Mouse (Mus musculus) adrenal gland, adult 2 months (tissue): ENCODE measurements around the gene Ak2. TPM values are rescaled to one million over a fixed set of nuclear protein-coding genes. Genes with fewer than 3 reads are reported as not detected.

Experiments used
- DNase-seq: peaks from one replicate; pipeline ENCODE4 v3.0.0; 2021
- polyA plus RNA-seq: library from polyadenylated mRNA; depleted of rRNA; stranded (reverse); fragments of >200 nt; gene quantifications from 2 replicates; pipeline ENCODE4 v1.2.3, GENCODE M21; 2012
- total RNA-seq, 2 experiments: library from RNA; stranded (reverse); gene quantifications; 2 replicates each; pipeline ENCODE4 v1.2.3; 2021

Ak2 gene
- total and polyA plus RNA-seq, 3 experiments = 42.0 to 154 (median 111) TPM

DNA sequence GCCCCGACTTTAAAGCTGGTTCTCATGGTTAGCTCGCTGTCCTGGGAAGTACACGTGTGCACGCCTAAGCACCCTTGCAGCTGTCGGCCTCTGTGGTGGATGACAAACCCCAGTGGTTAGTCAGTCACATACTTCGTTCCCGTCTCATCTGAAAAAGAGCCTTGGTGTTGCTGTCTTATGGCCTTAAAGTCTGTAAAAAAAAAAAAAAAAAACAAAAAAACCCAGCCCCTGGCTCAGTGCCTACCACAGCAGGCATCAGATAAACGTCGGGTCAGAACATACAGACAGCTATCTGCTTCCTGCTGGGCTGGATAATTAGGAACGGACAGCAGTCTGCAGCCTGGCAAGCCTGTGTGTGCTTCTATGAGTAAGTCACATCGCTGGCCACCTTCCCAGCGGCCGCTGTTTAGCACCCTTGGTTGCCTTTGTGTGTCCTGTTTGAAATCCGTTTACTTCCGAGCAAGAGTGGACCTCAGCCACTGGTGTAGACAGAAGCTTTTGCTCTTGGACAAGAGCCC is 19.9 kb downstream of the Ak2 start:
- peak; percentile 71 for DNase-seq

DNA sequence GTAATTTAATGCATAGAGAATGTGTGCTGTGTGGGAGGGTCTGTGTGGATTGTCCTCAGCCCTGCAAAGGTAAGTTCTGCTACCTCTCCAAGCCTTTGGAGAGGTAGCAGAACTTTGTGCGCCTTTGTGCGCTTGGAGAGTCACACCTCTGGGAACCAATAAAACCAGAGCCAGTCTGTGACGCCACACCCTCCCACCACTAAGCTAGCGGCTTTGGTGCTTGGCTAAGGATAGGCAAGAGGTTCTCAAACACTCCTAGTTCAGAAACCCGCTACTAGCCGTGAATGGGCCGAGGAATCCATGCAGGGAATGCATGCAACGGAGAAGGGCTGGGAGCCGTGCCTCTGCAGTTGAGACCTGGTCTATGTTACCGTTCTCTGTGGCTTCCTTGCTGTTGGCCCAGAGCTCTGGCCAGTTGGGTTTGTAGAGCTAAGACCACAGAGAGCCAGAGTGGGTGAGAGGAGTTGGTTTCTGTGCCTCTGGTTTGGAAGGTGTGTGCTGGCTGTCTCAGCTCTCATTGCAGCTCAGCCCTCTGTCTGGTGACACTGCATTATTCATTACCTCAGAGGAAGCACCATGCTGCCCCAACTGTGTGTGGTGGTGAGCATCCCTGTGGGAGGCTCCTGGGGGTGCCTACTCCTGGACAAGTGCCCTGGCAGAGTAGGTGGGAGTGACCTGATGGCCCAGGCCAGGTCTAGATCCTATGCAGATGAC is 21.6 kb downstream of the Ak2 start:
- DNase-seq = no peak

DNA sequence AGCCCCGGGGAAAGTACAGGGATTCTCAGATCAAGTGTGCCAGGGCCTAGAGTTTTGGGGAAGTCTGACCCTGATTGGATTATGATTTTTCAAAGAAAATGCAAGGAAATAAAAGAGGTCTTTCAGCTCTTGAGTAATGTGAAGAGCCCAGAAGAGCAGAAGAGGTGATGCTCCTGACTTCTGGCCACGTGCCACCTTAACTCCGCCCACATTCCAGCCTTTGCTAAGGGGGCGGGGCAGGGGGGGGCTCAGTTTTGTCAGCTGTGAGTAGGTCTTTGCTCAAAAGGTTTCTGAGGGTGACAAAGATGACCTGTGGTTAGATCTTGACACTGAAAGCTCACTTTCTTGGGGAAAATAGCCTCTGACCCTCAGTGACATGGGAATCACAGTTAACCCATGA is 24.6 kb downstream of the Ak2 start:
- DNase-seq = no peak

DNA sequence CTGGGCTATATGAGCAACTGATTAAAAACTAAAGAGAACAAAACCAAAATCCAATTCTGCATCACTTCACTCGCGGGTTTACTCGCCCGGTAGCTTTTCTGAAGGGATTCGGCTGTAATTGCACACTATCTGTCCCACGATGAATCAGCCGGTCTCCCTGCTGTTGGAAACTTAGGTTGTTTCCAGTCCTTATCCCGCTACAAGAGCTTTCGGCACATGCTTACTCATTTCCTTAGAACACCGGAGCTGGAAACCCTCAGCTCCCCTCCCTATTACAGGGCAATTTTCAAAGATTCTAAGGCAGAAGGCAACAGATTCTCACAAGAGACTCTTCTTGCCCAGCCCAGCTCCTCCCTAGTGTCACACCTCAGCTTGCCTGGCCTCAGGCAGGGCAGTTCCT is 25.4 kb downstream of the Ak2 start:
- no peak for DNase-seq

DNA sequence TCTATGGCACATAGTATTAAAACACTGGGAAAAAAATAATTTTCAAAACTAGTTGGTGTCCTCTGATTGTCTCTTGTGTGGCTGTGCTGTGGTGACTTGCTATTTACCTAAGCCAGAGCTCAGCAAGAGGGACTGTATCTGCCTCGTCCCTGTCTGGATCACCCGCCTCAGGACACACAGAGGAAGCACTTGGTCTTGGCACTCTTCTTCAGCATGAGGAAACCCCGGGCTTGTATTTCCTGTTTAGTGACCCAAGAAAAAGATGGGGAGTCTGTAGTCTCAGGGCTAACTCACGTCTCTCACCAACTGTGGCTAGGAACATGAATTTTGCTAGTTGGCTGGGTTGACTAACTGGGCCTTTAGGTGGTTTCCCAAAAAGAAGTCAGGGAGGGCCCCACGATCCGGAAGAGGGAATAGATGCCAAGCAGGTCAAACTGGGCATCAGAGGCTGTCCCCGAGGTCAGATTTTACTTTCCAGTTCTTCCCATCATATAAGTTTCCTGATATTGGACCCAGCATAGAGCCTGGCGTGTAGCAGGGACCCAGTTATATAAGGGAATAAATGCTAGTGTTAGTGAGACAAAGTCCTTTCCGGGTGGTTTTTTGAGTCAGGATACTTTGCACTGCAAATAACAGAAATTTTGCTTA is 27.2 kb downstream of the Ak2 start:
- DNase-seq = no peak

DNA sequence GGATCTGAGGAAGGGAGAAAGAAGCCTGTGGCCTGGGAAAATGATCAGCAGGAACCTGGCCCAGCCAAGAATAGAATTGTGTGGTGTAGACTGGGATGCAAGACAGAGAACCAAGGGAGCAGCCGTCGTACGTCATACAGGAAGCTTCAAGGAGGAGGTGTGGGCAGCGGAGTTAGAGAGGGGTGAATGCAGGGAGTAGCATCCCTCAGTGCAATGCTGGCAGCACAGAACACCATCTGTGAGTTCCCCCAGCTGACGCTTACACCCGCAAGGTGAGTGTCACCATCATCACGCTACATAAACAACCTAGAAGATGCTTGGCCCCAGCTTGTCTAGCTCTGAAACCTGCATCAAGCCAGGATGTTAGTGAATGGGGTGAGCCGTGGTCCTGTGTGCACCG is 28.0 kb downstream of the Ak2 start:
- DNase-seq = no peak

DNA sequence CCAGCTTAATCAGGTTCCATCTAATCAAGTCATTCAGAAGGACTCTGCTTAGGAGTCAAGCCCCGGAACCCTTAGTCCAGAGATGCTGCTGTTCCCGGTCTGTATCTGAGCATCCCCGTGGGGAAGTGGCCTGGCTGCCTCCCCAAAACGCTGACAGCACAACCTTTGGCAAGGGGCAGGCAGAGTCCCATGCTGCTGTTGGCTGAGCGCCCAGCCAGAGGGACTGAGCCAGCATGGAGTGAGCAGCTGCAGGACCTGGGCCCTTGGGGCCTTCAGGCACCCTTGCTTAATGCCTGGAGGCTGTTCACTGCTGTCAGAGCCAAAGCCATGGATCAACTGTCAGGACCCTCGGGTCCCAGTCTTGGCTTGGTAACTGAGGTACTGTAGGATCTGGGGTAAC is 28.7 kb downstream of the Ak2 start:
- DNase-seq = peak; percentile 93

DNA sequence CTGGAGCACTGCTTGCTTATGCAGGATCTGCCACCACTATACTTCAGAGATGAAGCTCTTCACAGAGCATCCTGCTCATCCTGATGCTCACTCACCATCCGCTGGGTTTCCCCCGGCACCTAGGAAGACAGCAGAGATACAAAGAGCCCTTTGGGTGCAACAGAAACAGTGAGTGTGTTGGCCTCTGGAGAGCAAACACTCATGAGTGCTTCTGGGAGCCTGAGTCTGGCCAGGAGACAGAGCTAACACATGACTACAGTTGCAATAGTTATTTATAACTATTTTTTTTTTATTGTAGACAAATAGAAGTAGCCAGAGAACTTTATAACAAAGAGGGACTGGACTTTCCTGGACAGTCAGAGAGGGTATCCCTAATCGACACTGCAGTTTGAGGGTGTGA is 29.7 kb downstream of the Ak2 start:
- no peak for DNase-seq

DNA sequence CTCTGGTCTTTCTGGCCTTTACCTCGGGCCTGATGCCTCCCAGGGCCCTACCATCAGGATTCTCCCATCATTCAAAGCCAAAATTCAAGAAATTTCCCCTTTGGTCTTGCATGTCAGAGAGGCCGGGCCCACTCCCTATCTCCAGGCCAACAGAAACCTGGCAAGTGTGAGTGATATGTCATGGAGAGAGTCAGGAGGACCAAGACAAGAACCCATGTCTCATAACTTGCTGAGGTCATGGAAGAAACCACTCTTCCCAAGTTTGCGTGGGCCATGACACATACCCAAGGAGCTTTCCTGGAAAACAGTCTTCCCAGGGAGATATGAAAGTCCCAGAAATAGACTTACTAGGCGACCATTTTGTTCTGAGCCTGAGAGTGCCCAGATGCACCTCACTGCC is 30.1 kb downstream of the Ak2 start:
- no peak for DNase-seq

DNA sequence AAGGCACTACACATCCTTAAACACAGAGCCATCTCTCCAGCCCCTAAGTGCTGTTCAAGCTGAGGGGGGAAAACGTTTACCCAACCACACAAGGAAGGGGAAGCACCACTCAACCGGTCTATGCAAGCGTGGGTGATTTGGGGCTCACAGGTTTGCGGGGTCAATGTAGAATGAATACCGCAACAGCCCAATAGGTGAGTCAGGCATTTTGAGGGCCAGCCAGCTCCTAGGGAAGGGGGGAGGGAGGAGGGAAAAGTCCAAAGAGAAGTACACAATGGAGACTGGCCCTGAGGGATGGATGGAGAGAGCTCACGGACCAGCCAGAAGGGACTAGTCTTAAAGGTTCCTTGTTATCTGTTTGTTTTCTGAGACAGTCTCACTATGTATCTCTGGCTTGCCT is 32.1 kb downstream of the Ak2 start:
- DNase-seq = peak; percentile 37

DNA sequence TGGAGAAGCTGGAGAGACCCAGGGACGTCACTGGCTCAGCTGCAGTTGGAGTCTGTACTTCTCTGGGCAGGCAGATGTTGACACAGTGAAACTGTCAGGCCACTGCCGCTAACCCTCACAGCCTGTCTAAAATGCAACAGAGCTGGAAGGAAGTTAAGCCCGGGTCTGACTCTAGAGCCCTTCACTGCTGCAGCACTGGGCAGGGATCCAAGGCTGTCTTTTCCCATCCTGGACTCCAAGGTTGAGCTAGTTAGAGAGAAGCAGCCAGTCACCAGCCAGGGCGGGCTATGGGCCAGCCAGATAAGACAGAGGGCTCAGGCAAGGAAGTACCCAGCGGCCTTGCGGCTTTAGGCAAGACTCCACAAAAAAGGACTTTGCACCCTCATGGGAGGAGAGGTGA is 33.0 kb downstream of the Ak2 start:
- DNase-seq = peak; percentile 95

DNA sequence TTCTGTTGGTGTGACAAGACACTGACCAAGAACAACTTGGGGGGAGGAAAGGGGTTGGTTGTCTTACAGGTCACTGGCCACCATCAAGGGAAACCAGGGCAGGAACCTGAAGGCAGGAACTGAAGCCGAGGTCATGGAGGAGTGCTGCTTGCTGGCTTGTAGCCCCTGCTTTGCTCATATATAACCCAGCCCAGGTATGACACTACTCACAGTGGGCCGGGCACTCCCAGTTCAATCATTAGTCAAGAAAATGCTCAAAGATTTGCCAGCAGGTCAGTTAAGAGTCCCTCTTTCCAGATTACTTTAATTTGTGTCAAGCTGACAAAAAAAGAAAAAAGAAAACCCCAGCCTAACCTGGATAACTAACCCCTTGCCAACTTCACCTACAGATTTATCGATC is 33.9 kb downstream of the Ak2 start:
- DNase-seq = no peak

DNA sequence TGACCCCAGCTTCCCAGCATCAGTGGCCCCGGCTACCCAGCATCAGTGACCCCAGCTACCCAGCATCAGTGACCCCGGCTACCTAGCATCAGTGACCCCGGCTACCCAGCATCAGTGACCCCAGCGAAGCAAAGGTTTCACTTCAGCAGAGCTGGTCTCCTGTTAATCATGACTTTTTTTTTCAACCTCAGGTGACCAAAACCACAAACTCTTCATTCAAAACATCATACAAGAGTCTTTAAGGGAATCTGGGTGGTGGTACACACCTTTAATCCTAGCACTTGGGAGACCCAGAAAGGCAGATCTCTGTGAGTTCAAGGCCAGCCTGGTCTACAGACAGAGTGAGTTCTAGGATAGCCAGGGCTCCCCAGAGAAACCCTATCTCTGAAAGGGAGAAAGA is 39.0 kb downstream of the Ak2 start:
- DNase-seq = no peak

DNA sequence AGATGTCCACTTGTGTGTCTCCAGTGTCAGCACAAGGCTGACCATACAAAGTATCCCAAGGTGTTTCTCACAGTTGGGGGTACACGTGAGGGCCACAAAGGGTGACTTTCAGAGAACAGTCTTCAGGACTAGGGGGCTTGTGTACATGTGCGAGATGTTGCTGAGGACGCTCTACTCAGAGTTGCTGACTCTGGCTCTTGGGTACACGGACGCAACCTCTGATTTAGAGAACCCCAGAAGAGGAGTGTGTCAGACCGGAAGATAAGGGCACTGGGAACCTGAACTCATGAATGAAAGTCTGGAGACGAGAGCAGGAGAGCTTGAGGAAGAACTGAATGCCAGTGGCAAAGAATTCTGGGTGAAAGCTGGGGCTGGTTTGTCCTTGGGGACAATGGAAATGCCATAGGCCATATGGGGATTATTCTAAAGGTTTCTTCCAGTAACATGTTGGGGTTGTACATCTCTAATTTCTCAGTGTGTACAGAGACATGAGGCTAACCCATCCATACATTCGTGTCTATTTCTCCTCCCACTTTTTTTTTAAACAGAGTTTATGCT is 39.7 kb downstream of the Ak2 start:
- DNase-seq = no peak

DNA sequence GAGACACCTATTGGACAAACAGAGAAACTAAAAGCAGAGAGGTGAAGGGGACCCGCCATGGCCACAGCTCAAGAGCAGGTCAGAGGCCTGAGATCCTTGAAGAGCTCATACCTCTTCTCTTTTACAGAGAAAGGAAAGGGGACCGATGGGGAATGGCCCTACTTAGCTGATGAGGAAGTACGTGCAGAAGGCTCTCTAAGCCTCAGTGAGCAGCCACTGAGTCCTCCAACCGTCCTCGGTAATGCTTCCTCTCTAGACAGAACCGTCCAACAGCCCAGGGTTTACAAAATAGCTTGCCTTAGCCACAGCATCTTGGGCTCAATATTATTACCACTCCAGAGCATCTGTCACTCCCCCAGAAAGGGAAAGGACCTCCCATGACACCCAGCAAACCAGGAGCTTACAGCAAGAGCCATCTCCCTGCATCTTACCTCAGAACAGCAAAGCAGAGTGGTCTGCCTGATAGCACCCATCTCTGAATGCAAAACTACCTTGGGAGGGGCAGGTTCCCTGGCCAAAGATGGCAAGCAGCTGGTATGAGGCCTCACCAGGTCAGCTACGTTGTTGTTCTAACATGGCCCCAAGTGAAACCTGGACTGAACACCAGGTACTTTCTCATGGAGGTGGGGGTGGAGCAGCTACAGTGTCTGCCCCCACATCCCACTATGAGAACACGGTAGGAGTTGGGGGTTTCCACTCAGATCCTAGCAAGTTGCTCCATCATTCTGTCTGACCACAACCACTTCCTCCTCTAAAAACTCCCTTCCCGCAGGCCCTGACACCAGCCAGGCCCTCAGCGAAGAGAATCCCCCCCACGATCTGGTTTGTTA is 40.6 kb downstream of the Ak2 start:
- no peak for DNase-seq

DNA sequence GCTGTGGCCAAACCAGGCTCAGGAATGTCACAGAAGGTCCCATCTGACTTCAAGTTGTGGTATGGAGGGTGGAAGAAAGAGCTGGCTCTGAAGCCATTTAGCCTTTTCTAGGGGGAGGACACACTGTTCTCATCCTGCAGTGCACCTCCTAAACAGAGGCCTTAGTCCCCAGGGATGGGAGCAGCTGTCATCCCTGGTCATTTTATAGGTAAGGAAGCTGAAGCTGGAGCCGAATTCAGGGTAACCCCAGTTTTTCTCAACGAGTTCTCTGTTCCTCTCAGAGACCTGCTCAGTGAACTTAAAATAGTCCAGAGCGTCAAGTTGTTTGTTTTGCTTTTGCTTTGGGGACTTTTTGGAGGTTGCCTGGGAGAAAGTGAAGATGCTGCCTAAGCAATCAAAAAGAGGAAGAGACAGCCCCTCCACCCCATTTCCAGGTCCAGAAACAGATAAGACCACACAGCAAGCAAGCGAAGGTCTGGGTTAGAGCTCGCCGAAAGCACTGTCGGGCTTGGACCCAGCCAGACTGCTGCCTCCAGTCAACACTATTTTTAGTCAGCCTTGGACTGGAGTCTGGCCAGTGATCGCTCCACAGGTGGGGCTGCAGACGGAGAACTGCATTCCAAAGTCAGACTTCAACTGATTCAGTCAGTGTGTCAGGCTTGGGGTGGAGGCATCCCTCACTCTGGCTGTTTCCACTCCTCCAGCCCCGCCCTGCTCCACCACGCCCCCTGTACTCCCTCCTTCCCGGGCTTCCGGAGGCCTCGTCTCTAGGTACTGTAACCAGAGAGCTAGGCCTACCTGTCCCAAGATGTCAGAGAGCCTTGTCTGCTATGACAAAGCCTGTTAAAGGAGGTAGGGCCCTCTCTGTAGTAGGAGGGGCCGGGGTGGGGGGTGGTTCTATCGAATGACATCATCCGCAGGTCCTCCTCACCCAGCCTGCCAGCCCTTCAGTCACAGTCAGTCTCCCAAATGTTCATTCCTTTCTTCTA is 41.5 kb downstream of the Ak2 start:
- peak; percentile 86 for DNase-seq

DNA sequence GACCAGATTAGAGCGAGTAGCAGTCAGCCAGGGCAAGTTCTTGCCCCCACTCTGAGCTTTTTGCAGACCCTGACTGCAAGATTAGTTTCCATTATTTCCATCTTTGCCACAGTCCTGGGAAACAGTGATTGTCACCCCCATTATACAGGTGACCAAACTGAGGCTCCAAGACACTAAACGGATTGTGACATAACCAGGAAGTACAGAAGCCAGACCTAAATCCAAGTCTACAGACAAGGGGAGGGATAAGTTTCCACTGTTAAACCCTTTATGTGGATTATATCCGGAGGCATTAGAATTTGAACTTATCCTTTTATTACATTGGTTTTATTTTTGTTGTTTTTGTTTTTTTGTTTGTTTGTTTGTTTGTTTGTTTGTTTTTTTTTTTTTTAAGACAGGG is 42.5 kb downstream of the Ak2 start:
- DNase-seq = no peak

DNA sequence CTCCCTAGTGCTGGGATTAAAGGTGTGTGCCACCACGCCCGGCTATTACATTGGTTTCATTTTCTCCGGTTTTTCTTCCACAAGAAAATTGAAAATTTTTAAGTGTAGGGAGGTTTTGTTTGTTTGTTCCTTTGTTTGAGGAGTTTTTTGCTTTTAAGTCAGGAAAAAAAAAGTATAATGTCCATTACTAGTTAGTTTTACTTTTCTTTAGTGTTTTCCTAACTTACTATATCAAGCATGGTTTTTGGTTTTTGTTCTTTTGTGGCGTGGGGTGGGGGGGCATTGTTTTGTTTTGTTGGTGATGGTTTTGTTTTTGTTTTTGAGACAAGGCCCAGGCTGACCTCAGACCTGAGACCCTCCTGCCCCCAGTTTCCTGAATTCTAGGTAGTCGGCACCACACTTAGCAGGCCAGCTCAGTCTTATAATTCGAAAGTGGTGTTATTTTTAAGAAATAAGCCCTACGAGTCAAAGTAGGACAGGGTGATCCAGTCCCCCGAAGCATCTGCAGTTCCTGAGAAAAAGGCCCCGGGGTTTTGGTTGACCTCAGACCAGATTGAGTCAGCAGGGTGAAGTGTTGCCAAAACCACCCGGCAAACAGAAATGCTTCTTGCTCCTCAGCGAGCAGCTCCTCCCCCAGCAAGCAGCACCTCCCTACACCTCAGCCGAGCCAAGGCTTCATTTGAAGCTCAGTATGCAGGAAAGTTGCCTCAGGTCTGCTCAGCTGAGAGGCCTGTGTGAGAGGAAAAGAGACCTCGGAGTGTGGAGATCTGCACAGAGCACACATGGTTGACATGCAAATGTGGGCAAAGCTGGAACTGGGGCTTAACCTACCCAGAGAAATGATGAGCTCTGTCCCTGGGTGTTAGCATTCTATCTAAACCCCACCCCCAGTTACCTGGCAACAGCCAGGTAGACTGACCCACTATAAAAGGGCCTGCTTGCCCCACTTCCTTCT is 43.2 kb downstream of the Ak2 start:
- DNase-seq = peak; percentile 92

DNA sequence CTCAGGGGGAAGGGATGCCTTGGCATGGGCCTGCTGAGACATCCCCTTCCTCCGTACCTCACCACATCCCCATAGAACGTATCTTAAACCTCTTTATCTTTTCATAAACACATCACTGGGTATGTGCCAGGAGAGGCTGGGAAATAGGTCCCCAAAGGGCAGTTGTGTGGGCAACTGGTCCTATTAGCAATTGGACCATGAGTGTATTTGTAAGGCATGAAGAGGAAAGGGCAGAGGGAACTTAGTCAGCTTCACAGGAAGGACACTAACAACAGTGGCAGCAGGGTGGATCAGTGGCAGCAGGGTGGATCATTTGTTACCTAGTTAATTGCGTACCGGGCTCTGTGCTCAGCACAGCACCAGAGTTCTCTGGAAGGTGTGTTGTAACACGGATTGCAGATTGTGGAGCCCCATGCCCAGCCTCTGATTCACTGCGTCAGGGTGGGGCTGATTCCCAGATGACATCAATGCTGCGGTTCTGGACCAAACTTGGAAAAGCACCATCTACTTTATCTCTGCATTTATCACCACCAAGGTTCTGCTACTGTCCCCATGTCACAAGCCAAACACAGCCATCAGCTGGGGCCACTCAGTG is 44.2 kb downstream of the Ak2 start:
- DNase-seq = peak; percentile 81
